Mouse (Mus musculus): ENCODE results near the gene Ascl1. TPM values are rescaled to one million over a fixed set of nuclear protein-coding genes. Genes with fewer than 3 reads are reported as not detected.

The Ascl1 gene
- polyA plus RNA-seq (2014; fragmentation: Illumina TruSeq; extraction: RNeasy Lipid Tissue Mini Kit (QIAGEN cat#74804); ENCODE audit: insufficient read depth, low read depth, low replicate concordance), result 0.27 TPM

GRCm38 (mm10) chr10:87493576-87493975 is at the start of gene Ascl1:
Gene Ascl1 (minus strand): TSS chr10:87493660.

GRCm38 (mm10) chr10:87521646-87522045 is 28.2 kb upstream of the Ascl1 start, which contains the start of gene Pah:
Gene Pah (plus strand): TSS chr10:87521795.

Other genes with a start within 250 kb of the Ascl1 start
- not detected for gene Pah, start 28.1 kb upstream of the Ascl1 start, polyA plus RNA-seq (2014; fragmentation: Illumina TruSeq; extraction: RNeasy Lipid Tissue Mini Kit (QIAGEN cat#74804); ENCODE audit: insufficient read depth, low read depth, low replicate concordance)

Data from lung, adult 10 weeks (tissue).